Mouse (Mus musculus) brain, embryonic 14.5 days (tissue): ENCODE results near the gene Chrd.

Source experiments
- CTCF ChIP-seq: fragments of 200-500 bp; IDR thresholded peaks from 2 replicates; pipeline ENCODE4 v1.5.1; 2012; ENCODE audit warnings: inconsistent platforms, mild to moderate bottlenecking, moderate library complexity, borderline replicate concordance; ENCODE audit not compliant: insufficient read depth, insufficient read length; ENCODE audit errors: extremely low read depth
- POLR2A ChIP-seq: fragments of 200-500 bp; IDR thresholded peaks from 2 replicates; pipeline ENCODE4 v1.6.1; 2012; ENCODE audit warnings: mild to moderate bottlenecking, inconsistent platforms, borderline replicate concordance; ENCODE audit not compliant: poor library complexity, insufficient read depth, insufficient read length, severe bottlenecking; ENCODE audit errors: extremely low read depth

- TF ChIP-seq CTCF (no peak), POLR2A (no peak)
Observed at GRCm38 (mm10) chr16:20715161-20715560, 17.8 kb upstream of the Chrd start.
